Mouse (Mus musculus) megakaryocyte progenitor cell, adult 5-6 weeks (primary cell): Measurements from ENCODE around the gene Pfkfb3. TPM values are rescaled to one million over a fixed set of nuclear protein-coding genes. Genes with fewer than 3 reads are reported as not detected.

ENCODE experiments used
- ATAC-seq: replicated peaks from 2 replicates; pipeline ENCODE4 v1.8.0; 2016; ENCODE audit warnings: mild to moderate bottlenecking, moderate TSS enrichment, inconsistent platforms; ENCODE audit not compliant: poor library complexity
- total RNA-seq, 2 experiments: library from RNA; stranded (forward) in 1 of 2; stranded (reverse) in 1 of 2; fragments of 157-497, 149-512 nt in 1 of 2; fragments of 200-1000 nt in 1 of 2; gene quantifications; 2 replicates each; pipeline versions ENCODE4 v1.2.3 to v1.2.4; 2015 to 2017

Pfkfb3 gene
- total RNA-seq, 2 experiments from 2014 or later = 40.9 to 48.2 TPM

DNA sequence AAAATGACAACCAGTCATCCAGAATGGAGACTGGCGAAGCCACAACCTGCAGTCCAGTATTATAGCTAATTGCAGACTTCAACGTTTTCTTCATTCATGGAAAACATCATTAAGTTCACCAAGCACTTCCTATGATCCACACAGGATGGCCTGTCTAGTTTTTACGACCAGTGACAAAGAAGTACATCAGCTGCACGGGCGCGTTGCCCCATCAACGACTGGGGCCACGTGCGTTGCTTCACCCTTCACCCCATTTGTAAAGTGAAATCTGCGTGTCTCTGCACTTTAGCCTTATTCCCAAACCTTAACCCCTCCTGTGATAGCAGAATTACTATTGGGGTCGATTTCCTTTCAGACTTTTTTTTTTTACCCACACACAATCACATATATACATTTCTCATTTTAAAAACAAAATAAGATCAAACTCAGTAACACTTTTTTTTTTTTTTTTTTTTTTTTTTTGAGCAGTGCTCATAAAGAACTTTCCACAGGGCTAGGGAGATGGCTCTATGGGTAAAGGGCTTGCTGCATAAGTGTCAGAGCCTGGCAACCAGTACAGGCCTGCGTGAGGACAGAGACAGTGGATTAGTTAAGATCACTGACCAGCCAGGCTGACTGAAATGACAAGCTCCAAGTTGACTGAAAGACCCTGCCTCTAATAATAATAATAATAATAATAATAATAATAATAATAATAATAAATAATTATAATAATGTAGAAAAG, 115.5 kb downstream of the Pfkfb3 start:
- no peak for ATAC-seq

DNA sequence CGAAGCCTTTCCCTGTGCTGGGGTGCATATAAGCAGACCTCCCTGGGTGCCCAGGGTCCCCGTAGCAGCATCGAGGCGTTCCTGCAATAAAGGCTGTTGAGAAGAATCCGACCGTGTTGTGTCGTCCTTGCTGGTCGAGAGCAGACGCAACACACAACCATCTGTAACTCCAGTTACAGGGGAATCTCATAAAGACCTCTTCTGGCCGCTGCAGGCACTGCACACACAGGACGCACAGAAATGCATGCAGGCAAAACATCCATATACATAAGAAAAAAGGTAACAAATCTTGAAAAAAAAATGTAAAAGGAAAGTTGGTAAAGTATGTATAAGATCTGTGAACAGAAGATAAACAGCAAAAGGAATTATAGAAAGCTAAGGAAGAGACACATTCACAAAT, 117.5 kb downstream of the Pfkfb3 start:
- no peak for ATAC-seq

DNA sequence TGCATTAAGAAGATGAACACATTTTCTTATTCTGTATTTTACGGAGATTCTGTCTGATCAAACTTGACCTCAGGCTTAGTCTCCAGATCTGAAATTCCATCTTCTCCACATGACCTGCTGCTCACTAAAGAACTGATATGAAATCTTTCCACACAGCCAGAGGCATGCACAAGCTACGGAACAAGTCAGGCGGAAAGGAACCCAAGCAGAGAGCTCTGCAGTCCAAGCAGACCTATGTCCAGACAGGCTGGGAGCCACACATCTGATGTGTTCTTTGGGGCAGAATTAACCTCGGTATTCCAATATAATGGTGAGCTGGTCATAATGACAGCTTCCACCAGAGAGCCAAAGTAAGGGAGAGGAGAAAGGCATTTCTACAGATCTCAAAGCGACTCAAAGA, 120.5 kb downstream of the Pfkfb3 start:
- ATAC-seq = no peak

DNA sequence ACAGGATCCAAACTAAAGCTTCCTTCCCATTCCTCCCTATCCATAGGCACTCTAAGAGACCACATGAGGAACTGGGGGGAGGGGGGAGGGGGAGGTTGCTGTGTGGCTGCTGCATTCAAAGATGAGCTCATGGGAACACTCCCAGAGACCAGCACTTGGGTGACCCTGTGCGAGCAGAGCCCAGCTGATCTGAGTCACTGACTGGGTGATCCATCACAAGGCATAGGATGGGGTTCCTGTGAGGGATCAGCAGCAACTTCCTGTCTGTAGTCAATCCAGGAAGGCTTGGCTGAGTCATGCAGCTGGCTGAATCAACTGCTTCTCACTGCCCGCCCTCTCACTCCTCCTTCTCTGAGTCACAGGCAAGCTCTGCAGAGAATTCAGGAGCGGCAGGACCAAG, 124.3 kb downstream of the Pfkfb3 start:
- peak; percentile 91 for ATAC-seq

DNA sequence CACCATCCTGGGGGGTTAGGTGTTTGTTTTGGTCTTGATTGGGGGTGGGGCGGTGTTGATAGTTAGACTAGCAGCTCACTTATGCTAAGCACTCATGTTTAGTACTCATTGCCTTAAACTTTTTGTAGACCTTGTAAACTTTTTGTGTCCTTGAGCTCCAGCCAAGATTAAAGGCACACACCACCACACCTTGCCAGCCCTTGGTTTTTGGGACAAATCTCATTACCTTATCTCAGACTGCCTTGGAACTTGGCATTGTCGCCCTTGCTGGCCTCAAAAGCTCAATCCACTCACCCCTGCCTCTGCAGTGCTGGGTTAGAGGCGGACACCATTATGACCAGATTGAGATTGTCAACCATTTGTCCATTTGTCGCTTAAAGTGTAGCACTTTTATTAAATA, 125.3 kb downstream of the Pfkfb3 start:
- ATAC-seq = no peak

DNA sequence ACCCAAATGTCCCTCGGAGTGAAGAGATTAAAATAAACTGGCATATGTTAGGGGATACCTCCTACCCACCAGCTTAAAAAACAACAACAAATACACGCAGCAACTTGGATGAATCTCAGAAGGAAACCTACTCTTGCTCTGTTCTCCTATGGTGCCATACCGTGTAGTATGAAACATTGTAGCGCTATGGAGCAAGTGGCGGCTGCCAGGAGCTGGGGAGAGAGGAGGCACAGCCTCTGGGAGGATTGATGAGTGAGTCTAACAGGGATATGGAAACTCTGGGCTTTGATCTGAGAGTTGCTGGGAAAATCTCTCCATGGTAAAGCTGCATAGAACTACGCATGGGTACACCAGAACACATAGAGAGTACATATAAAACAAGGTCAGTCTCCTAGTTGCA, 126.3 kb downstream of the Pfkfb3 start:
- ATAC-seq = no peak

DNA sequence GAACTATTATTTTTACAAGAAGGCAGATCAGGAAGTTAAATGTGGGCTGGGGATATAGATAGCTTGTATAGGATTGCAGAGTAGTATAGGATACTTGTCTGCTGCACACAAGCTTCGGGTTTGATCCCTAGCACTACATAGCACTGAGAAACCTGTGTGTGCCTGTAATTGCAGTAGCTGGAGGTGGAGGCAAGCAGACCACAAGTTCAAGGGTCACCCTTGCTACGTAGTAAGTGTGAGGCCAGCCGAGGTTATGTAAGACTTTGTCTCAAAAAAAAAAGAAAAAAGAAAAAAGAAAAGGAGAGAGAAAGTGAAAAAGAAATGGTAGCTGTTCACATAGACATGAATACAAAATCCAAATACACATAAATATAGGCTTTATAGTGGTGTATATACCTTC, 127.5 kb downstream of the Pfkfb3 start:
- ATAC-seq = no peak

DNA sequence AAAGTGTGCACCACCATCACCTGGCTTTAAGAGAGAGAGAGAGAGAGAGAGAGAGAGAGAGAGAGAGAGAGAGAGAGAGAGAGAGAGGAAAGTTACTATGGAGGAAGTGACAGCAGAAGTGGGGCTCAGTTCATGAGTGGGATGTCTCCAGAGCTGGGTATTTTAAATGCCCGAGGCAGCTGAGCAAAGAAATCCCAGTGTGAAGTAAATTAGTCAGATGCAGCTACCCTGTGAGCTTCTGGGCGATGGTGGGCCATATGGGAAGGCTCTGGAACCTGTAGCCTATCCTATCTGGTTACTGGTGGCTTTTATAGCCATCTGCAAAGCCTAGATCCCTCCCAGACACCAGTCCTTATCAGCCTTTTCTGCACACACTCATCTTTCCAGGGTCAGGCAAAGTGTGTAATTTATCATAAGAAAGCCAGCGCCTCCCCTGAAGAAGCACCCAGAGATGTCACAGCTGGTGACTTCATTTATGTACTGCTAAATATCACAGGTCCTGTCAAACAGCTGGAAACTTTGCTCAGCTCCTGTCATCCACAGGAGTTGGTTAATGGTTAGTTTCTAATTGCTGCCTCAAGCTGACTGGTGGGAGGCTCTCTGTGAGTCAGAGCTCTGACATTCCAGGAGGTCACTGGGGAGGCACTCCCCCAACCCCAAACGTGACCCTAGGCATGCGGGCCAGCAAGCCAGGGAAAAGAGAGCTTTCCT, 128.3 kb downstream of the Pfkfb3 start:
- peak; percentile 68 for ATAC-seq

DNA sequence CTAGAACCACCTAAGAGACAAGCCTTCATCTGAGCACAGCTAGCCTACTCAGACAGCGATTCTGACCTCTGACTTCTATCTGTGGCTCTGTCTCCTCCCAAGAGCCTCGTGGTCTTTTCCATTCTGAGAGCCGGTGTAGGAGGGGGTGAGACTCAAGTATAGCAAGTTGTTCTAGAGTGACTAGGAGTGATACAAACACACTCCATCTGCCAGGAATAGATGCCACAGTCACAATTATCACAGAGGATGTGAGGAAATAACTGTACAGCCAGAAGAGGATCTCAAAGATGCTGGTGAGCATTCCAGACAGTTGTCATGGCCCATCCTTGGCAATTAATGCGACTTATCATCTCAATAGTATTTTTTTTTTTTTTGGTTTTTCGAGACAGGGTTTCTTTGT, 129.6 kb downstream of the Pfkfb3 start:
- ATAC-seq = no peak

DNA sequence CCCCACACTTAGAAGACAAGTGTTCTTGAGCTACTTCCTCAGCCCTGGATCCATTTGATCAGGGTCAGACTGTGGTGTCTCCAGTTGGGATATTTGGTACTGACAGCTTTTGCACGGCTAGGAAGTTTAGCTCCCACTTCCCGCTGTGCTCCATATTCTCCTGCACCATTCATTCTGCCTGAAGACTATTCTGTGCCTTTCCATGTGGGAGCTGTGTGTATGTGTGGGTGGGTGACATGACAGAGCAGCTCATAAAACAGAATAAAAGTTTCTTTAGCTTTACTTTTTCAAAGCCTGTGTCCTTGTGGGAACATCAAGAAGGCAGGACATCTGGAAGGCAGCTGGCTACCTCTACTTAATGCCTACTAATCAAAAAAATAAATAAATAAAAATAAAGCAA, 130.5 kb downstream of the Pfkfb3 start:
- no peak for ATAC-seq

DNA sequence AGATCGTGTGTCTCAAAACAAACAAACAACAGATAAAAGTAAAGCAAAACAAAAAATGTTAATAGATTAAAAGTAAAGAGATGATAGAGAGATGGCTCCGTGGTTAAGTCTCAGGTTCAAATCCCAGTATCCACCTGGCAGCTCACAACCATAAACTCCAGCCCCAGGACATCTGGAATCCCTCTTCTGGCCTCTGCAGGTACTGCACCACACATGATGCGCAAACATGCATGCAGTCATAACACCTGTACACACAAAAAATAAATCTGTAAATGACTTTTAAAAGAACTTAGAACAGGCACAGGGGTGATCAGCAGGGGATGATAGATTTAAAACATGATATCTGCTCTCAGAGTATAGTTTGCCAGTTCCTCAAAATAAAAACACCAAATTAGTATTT, 131.5 kb downstream of the Pfkfb3 start:
- peak; percentile 42; the same call in 1 of the 2 replicates for ATAC-seq

Other genes with a start within 250 kb of the Pfkfb3 start
- 137 and 153 TPM in 2 replicates for gene Rbm17, start 50.1 kb upstream of the Pfkfb3 start, total RNA-seq (2015)
- gene Rbm17, start 50.1 kb upstream of the Pfkfb3 start, total RNA-seq (2017) = 129 and 175 TPM in 2 replicates
- not detected in 2 replicates for gene Gm17490, start 72.2 kb upstream of the Pfkfb3 start, total RNA-seq (2015)
- not detected in 2 replicates for gene Gm17490, start 72.2 kb upstream of the Pfkfb3 start, total RNA-seq (2017)
- not detected in 2 replicates for gene Il2ra, start 88.7 kb upstream of the Pfkfb3 start, total RNA-seq (2015)
- not detected in 2 replicates for gene Il2ra, start 88.7 kb upstream of the Pfkfb3 start, total RNA-seq (2017)
- 22.2 and 27.2 TPM in 2 replicates for gene Il15ra, start 151.2 kb upstream of the Pfkfb3 start, total RNA-seq (2015)
- 21.3 and 27.5 TPM in 2 replicates for gene Il15ra, start 151.2 kb upstream of the Pfkfb3 start, total RNA-seq (2017)
- gene Fbh1, start 223.5 kb upstream of the Pfkfb3 start, total RNA-seq (2015) = 56.3 and 58.3 TPM in 2 replicates
- 101 and 113 TPM in 2 replicates for gene Fbh1, start 223.5 kb upstream of the Pfkfb3 start, total RNA-seq (2017)
- gene Ankrd16, start 223.8 kb upstream of the Pfkfb3 start, total RNA-seq (2015) = 36.5 and 37.6 TPM in 2 replicates
- gene Ankrd16, start 223.8 kb upstream of the Pfkfb3 start, total RNA-seq (2017) = 17.2 and 27.4 TPM in 2 replicates